Mouse (Mus musculus) kidney, embryonic 15.5 days (tissue): Measurements from ENCODE around the gene Fibp. TPM values are rescaled to one million over a fixed set of nuclear protein-coding genes. Genes with fewer than 3 reads are reported as not detected.

Experiments used
- polyA plus RNA-seq: library from polyadenylated mRNA; unstranded; fragments of >200 nt; fragmentation: Nextera tagmentation; extraction: Ambion mirVana; gene quantifications from 2 replicates; pipeline ENCODE4 v1.2.1, GENCODE M21; 2015

The Fibp gene
- polyA plus RNA-seq, 1 experiment from 2014 or later = 128 TPM

Other genes with a start within 250 kb of the Fibp start
- 23.2 and 25.0 TPM in 2 replicates for gene Pacs1, start 187.5 kb upstream of the Fibp start, polyA plus RNA-seq
- gene Sf3b2, start 165.2 kb upstream of the Fibp start, polyA plus RNA-seq = 351 and 362 TPM in 2 replicates
- gene Gal3st3, start 162.3 kb upstream of the Fibp start, polyA plus RNA-seq = 3.8 and 3.9 TPM in 2 replicates
- gene Catsper1, start 124.9 kb upstream of the Fibp start, polyA plus RNA-seq = not detected in 2 replicates
- gene Cst6, start 111.0 kb upstream of the Fibp start, polyA plus RNA-seq = 0.45 and 1.2 TPM in 2 replicates
- gene Eif1ad, start 93.9 kb upstream of the Fibp start, polyA plus RNA-seq = 58.4 and 59.3 TPM in 2 replicates
- gene Banf1, start 93.4 kb upstream of the Fibp start, polyA plus RNA-seq = 477 and 508 TPM in 2 replicates
- gene Sart1, start 71.9 kb upstream of the Fibp start, polyA plus RNA-seq = 82.0 and 87.6 TPM in 2 replicates
- 0.30 and 0.57 TPM in 2 replicates for gene Tsga10ip, start 58.1 kb upstream of the Fibp start, polyA plus RNA-seq
- 248 and 250 TPM in 2 replicates for gene Drap1, start 35.6 kb upstream of the Fibp start, polyA plus RNA-seq
- 54.2 and 59.0 TPM in 2 replicates for gene AI837181, start 35.5 kb upstream of the Fibp start, polyA plus RNA-seq
- gene Fosl1, start 13.1 kb upstream of the Fibp start, polyA plus RNA-seq = 0.39 TPM in 1 of 2 replicates, not detected in the other
- 10.1 and 11.3 TPM in 2 replicates for gene Ccdc85b, start 2.7 kb upstream of the Fibp start, polyA plus RNA-seq
- gene Ctsw, start 7.9 kb downstream of the Fibp start, polyA plus RNA-seq = 1.1 and 1.5 TPM in 2 replicates
- 156 and 179 TPM in 2 replicates for gene Efemp2, start 13.3 kb downstream of the Fibp start, polyA plus RNA-seq
- gene Mus81, start 27.8 kb downstream of the Fibp start, polyA plus RNA-seq = 37.0 and 47.4 TPM in 2 replicates
- gene Cfl1, start 29.8 kb downstream of the Fibp start, polyA plus RNA-seq = 2,798 and 2,930 TPM in 2 replicates
- 0.30 and 0.32 TPM in 2 replicates for gene 1700020D05Rik, start 43.2 kb downstream of the Fibp start, polyA plus RNA-seq
- gene Snx32, start 49.9 kb downstream of the Fibp start, polyA plus RNA-seq = 7.5 and 9.3 TPM in 2 replicates
- gene Ovol1, start 100.0 kb downstream of the Fibp start, polyA plus RNA-seq = 11.3 and 12.0 TPM in 2 replicates
- gene Ap5b1, start 107.4 kb downstream of the Fibp start, polyA plus RNA-seq = 9.7 and 10.8 TPM in 2 replicates
- gene Rnaseh2c, start 141.3 kb downstream of the Fibp start, polyA plus RNA-seq = 158 and 163 TPM in 2 replicates
- 53.5 and 58.8 TPM in 2 replicates for gene Kat5, start 149.6 kb downstream of the Fibp start, polyA plus RNA-seq
- 47.3 and 52.4 TPM in 2 replicates for gene Rela, start 176.9 kb downstream of the Fibp start, polyA plus RNA-seq
- gene Sipa1, start 203.1 kb downstream of the Fibp start, polyA plus RNA-seq = 30.8 and 39.8 TPM in 2 replicates
- 42.6 and 43.2 TPM in 2 replicates for gene Map3k11, start 228.1 kb downstream of the Fibp start, polyA plus RNA-seq
- 22.2 and 30.1 TPM in 2 replicates for gene Pcnx3, start 228.3 kb downstream of the Fibp start, polyA plus RNA-seq
- gene Kcnk7, start 243.8 kb downstream of the Fibp start, polyA plus RNA-seq = 0.15 and 0.38 TPM in 2 replicates